Mouse (Mus musculus) embryonic facial prominence, embryonic 13.5 days (tissue): ENCODE measurements around the gene Moxd1. TPM values are rescaled to one million over a fixed set of nuclear protein-coding genes. Genes with fewer than 3 reads are reported as not detected.
A peak's percentile ranks its signal among the peaks of the same experiment; 100 is the strongest.
"Not testable (repeated sequence)": the region's sequence is repeated elsewhere in the genome, so short reads cannot be mapped to it uniquely, and the experiment has no call there.

ENCODE experiments used
- ATAC-seq: fragments of 200-750 bp; cut with Nextera tagmentation; 2 replicates; pipeline ENCODE4 v1.8.0; 2017; ENCODE audit warnings: low read depth; ENCODE audit not compliant: insufficient number of reproducible peaks, insufficient read depth, low FRiP score, low TSS enrichment
- H3K27ac ChIP-seq: fragments of 300-500 bp; sonication (generic); 2 replicates; pipeline ENCODE4 v1.5.1; 2015; ENCODE audit warnings: moderate library complexity, mild to moderate bottlenecking, inconsistent platforms
- H3K27me3 ChIP-seq: fragments of 300-500 bp; sonication (generic); 2 replicates; pipeline ENCODE4 v1.6.1; 2015; ENCODE audit warnings: mild to moderate bottlenecking, inconsistent platforms
- H3K36me3 ChIP-seq: fragments of 300-500 bp; sonication (generic); 2 replicates; pipeline ENCODE4 v1.6.1; 2015; ENCODE audit warnings: mild to moderate bottlenecking, inconsistent platforms
- H3K4me1 ChIP-seq: fragments of 300-500 bp; sonication (generic); 2 replicates; pipeline ENCODE4 v1.6.1; 2015; ENCODE audit warnings: inconsistent platforms
- H3K4me2 ChIP-seq: fragments of 300-500 bp; sonication (generic); 2 replicates; pipeline ENCODE4 v1.6.1; 2015; ENCODE audit warnings: moderate library complexity, mild to moderate bottlenecking, inconsistent platforms
- H3K4me3 ChIP-seq: fragments of 300-500 bp; sonication (generic); 2 replicates; pipeline ENCODE4 v1.5.1; 2015; ENCODE audit warnings: mild to moderate bottlenecking, inconsistent platforms
- H3K9ac ChIP-seq: fragments of 300-500 bp; sonication (generic); 2 replicates; pipeline ENCODE4 v1.6.1; 2015; ENCODE audit warnings: mild to moderate bottlenecking, inconsistent platforms
- H3K9me3 ChIP-seq: fragments of 300-500 bp; sonication (generic); 2 replicates; pipeline ENCODE4 v1.6.1; 2016; ENCODE audit warnings: inconsistent platforms
- WGBS: fragments of 180-500 bp; shearing (Covaris S2); methylation state at CpG from one replicate; pipeline ENCODE4 v1.1.7; 2015; ENCODE audit warnings: mixed read lengths; 5-methylcytosine and 5-hydroxymethylcytosine counted together
- polyA plus RNA-seq: library from polyadenylated mRNA; unstranded; fragments of >200 nt; fragmentation: Nextera tagmentation; extraction: Ambion mirVana; gene quantifications from 2 replicates; pipeline ENCODE4 v1.2.1, GENCODE M21; 2015

Moxd1 gene
- polyA plus RNA-seq, 1 experiment from 2014 or later = 27.5 TPM

- H3K9me3 ChIP-seq, H3K27me3 ChIP-seq, H3K4me2 ChIP-seq, ATAC-seq, H3K4me1 ChIP-seq, H3K36me3 ChIP-seq, H3K9ac ChIP-seq, H3K4me3 ChIP-seq, H3K27ac ChIP-seq: not testable (repeated sequence)
- 55% methylated on average over 8 of the region's 8 CpGs for WGBS
These were observed 103.9 kb downstream of the Moxd1 start for GRCm38 (mm10) chr10:24327265-24327664.

- Histone ChIP-seq H3K9ac (no peak overlapping the region), H3K36me3 (no peaks in the 10 kb centered on the region), H3K4me1 (no peaks in the 10 kb centered on the region), H3K4me3 (no peak overlapping the region), H3K27me3 (no peaks in the 10 kb centered on the region), H3K9me3 (peaks cover 4% of the 10 kb centered on the region; the same call in 1 of the 2 replicates), H3K4me2 (no peak overlapping the region), H3K27ac (no peak overlapping the region)
- WGBS = 62% methylated on average over 3 of the region's 3 CpGs
- no peak for ATAC-seq
These were observed 109.5 kb downstream of the Moxd1 start for GRCm38 (mm10) chr10:24332799-24333198.

- H3K27me3 ChIP-seq = no peaks in the 10 kb centered on the region
- peaks cover 4% of the 10 kb centered on the region; the same call in 1 of the 2 replicates for H3K9me3 ChIP-seq
- ATAC-seq = no peak
- H3K4me1 ChIP-seq = peaks cover 31% of the 10 kb centered on the region
- 60% methylated on average over 10 of the region's 10 CpGs for WGBS
- H3K4me3 ChIP-seq = no peak overlapping the region
- peak overlapping the region; percentile 87 for H3K27ac ChIP-seq
- no peaks in the 10 kb centered on the region for H3K36me3 ChIP-seq
- no peak overlapping the region for H3K9ac ChIP-seq
- no peak overlapping the region for H3K4me2 ChIP-seq
These were observed 116.4 kb downstream of the Moxd1 start for GRCm38 (mm10) chr10:24339593-24340143.

- Histone ChIP-seq H3K4me2 (no peak overlapping the region), H3K27me3 (no peaks in the 10 kb centered on the region), H3K36me3 (no peaks in the 10 kb centered on the region), H3K9me3 (peaks cover 4% of the 10 kb centered on the region; the same call in 1 of the 2 replicates), H3K9ac (no peak overlapping the region), H3K4me1 (peaks cover 31% of the 10 kb centered on the region), H3K4me3 (no peak overlapping the region), H3K27ac (peak overlapping the region; percentile 87)
- 27% methylated on average over 1 of the region's 1 CpGs for WGBS
- ATAC-seq = peak; percentile 52; the same call in 1 of the 2 replicates
These were observed 117.4 kb downstream of the Moxd1 start for GRCm38 (mm10) chr10:24340551-24341213.

GRCm38 (mm10) chr10:24341214-24341589, 117.9 kb downstream of the Moxd1 start:
- no peak overlapping the region for H3K4me2 ChIP-seq
- no peak overlapping the region for H3K4me3 ChIP-seq
- H3K4me1 ChIP-seq = peaks cover 31% of the 10 kb centered on the region
- peaks cover 4% of the 10 kb centered on the region; the same call in 1 of the 2 replicates for H3K9me3 ChIP-seq
- H3K27me3 ChIP-seq = no peaks in the 10 kb centered on the region
- H3K27ac ChIP-seq = peak overlapping the region; percentile 87
- ATAC-seq = peak; percentile 56; the same call in 1 of the 2 replicates
- H3K36me3 ChIP-seq = no peaks in the 10 kb centered on the region
- no peak overlapping the region for H3K9ac ChIP-seq
- WGBS = 47% methylated on average over 6 of the region's 6 CpGs

GRCm38 (mm10) chr10:24343068-24343467, 119.8 kb downstream of the Moxd1 start:
- no peak overlapping the region for H3K27ac ChIP-seq
- H3K36me3 ChIP-seq = no peaks in the 10 kb centered on the region
- H3K9me3 ChIP-seq = no peaks in the 10 kb centered on the region
- H3K4me2 ChIP-seq = no peak overlapping the region
- ATAC-seq = no peak
- 69% methylated on average over 4 of the region's 4 CpGs for WGBS
- H3K9ac ChIP-seq = no peak overlapping the region
- peaks cover 31% of the 10 kb centered on the region for H3K4me1 ChIP-seq
- H3K4me3 ChIP-seq = no peak overlapping the region
- no peaks in the 10 kb centered on the region for H3K27me3 ChIP-seq

Other genes with a start within 250 kb of the Moxd1 start
- not detected in 2 replicates for gene Taar6, start 237.9 kb upstream of the Moxd1 start, polyA plus RNA-seq
- gene Taar7a, start 230.0 kb upstream of the Moxd1 start, polyA plus RNA-seq = not detected in 2 replicates
- not detected in 2 replicates for gene Taar7b, start 223.6 kb upstream of the Moxd1 start, polyA plus RNA-seq
- not detected in 2 replicates for gene Taar7d, start 196.3 kb upstream of the Moxd1 start, polyA plus RNA-seq
- gene Taar7e, start 185.9 kb upstream of the Moxd1 start, polyA plus RNA-seq = not detected in 2 replicates
- not detected in 2 replicates for gene Taar7f, start 174.0 kb upstream of the Moxd1 start, polyA plus RNA-seq
- gene Taar8a, start 147.0 kb upstream of the Moxd1 start, polyA plus RNA-seq = not detected in 2 replicates
- gene Taar8b, start 131.2 kb upstream of the Moxd1 start, polyA plus RNA-seq = not detected in 2 replicates
- gene Taar8c, start 121.6 kb upstream of the Moxd1 start, polyA plus RNA-seq = not detected in 2 replicates
- gene Taar9, start 114.0 kb upstream of the Moxd1 start, polyA plus RNA-seq = not detected in 2 replicates
- gene Stx7, start 74.2 kb upstream of the Moxd1 start, polyA plus RNA-seq = 62.6 and 79.7 TPM in 2 replicates